Mouse (Mus musculus) intestine, embryonic 15.5 days (tissue): ENCODE results near the gene Cul4a. TPM values are rescaled to one million over a fixed set of nuclear protein-coding genes. Genes with fewer than 3 reads are reported as not detected.
"Not testable (repeated sequence)": the region's sequence is repeated elsewhere in the genome, so short reads cannot be mapped to it uniquely, and the experiment has no call there.

ENCODE experiments used
- ATAC-seq: fragments of 200-750 bp; cut with Nextera tagmentation; 2 replicates; pipeline ENCODE4 v1.8.0; 2017; ENCODE audit warnings: moderate TSS enrichment, moderate library complexity
- H3K27ac ChIP-seq: fragments of 300-500 bp; sonication (generic); 2 replicates; pipeline ENCODE4 v1.5.1; 2015; ENCODE audit warnings: mild to moderate bottlenecking, inconsistent platforms
- H3K27me3 ChIP-seq: fragments of 300-500 bp; sonication (generic); replicated peaks from 2 replicates; pipeline ENCODE4 v1.6.1; 2015; ENCODE audit warnings: inconsistent platforms
- H3K36me3 ChIP-seq: fragments of 300-500 bp; sonication (generic); 2 replicates; pipeline ENCODE4 v1.6.1; 2015; ENCODE audit warnings: inconsistent platforms
- H3K4me1 ChIP-seq: fragments of 300-500 bp; sonication (generic); replicated peaks from 2 replicates; pipeline ENCODE4 v1.6.1; 2015; ENCODE audit warnings: inconsistent platforms
- H3K4me2 ChIP-seq: fragments of 300-500 bp; sonication (generic); replicated peaks from 2 replicates; pipeline ENCODE4 v1.6.1; 2015; ENCODE audit warnings: mild to moderate bottlenecking, inconsistent platforms
- H3K4me3 ChIP-seq: fragments of 300-500 bp; sonication (generic); replicated peaks from 2 replicates; pipeline ENCODE4 v1.5.1; 2015; ENCODE audit warnings: inconsistent platforms
- H3K9ac ChIP-seq: fragments of 300-500 bp; sonication (generic); 2 replicates; pipeline ENCODE4 v1.6.1; 2015; ENCODE audit warnings: inconsistent platforms
- H3K9me3 ChIP-seq: fragments of 300-500 bp; sonication (generic); 2 replicates; pipeline ENCODE4 v1.6.1; 2016; ENCODE audit warnings: inconsistent platforms
- WGBS: fragments of 180-500 bp; shearing (Covaris S2); methylation state at CpG from one replicate; pipeline ENCODE4 v1.1.7; 2015; 5-methylcytosine and 5-hydroxymethylcytosine counted together
- polyA plus RNA-seq: library from polyadenylated mRNA; unstranded; fragments of >200 nt; fragmentation: Nextera tagmentation; extraction: Ambion mirVana; gene quantifications from 2 replicates; pipeline ENCODE4 v1.2.1, GENCODE M21; 2015

Gene Cul4a
- 84.4 and 91.5 TPM in 2 replicates for polyA plus RNA-seq

DNA sequence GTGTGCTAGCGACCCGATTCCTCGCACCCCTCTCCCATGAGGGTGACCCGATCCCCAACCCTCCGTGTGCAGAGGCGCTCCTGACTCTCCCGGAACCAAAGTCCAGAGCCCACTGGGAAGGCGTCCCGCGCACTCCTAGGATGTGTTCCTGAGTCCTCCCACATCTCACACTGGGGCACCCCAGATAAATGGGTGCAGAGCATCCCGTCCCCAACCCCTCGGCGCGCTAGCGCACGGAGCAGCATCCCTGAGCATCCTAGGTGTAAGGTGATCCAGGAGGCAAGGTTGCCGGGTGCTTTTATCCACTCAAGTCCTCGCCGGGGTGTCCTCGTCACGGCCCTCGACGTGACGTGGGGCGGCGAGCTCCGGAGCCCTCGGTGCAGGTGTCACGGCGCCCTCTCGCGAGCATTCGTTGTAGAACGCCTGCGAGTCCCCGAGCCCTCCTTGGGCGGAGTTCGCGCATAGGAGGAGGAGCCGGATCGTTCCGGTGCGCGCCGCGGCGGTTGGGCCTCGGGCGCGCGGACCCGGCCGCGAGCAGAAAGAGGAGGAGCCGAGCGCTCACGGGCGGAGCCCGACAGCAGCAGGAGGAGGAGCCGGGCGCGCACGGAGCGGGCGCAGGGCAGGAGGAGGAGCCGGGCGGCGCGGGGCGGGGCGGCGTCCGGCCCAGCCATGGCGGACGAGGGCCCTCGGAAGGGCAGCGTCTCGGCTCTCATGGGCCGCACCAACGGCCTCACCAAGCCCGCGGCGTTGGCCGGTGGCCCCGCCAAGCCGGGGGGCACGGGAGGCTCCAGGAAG lies at the start of gene Cul4a, which contains the start of gene Pcid2:
TSS of gene Cul4a (plus strand) at position 535 of the 795 bp plus-strand sequence.
TSS of gene Pcid2 (minus strand) at position 373 of the 795 bp plus-strand sequence.
- ATAC-seq, result peak; percentile 97
- Histone ChIP-seq H3K4me3 (peak within 1 kb of the TSS; percentile 81), H3K4me2 (peak within 1 kb of the TSS; percentile 84), H3K27me3 (no peaks in the 10 kb centered on the region), H3K9ac (peak within 1 kb of the TSS; percentile 89), H3K9me3 (no peaks in the 10 kb centered on the region), H3K27ac (peak within 1 kb of the TSS; percentile 95), H3K4me1 (peaks cover 18% of the 10 kb centered on the region), H3K36me3 (no peaks in the 10 kb centered on the region)
- under 1% methylated on average over 80 of the region's 87 CpGs for WGBS

- Histone ChIP-seq H3K27me3 (no peaks in the 10 kb centered on the region), H3K27ac (no peak overlapping the region), H3K9ac (no peak overlapping the region), H3K4me1 (no peaks in the 10 kb centered on the region), H3K4me3 (no peak overlapping the region), H3K9me3 (no peaks in the 10 kb centered on the region), H3K36me3 (no peaks in the 10 kb centered on the region), H3K4me2 (no peak overlapping the region)
- WGBS, result 75% methylated on average over 4 of the region's 4 CpGs
- ATAC-seq, result no peak
These were observed 48.1 kb upstream of the Cul4a start for GRCm38 (mm10) chr8:13057351-13057750.

- Histone ChIP-seq H3K4me2 (peak within 1 kb of the TSS; percentile 23; the same call in 1 of the 2 replicates), H3K27ac (peak within 1 kb of the TSS; percentile 69; the same call in 1 of the 2 replicates)
- WGBS, result 62% methylated on average over 17 of the region's 17 CpGs
These were observed 44.8 kb upstream of the Cul4a start, which contains the start of gene Proz for GRCm38 (mm10) chr8:13060441-13061150. Gene Proz, plus strand, starts transcription at chr8:13060914.

GRCm38 (mm10) chr8:13063112-13063511 lies 42.3 kb upstream of the Cul4a start:
- no peak overlapping the region for H3K9ac ChIP-seq
- WGBS, result 55% methylated on average over 16 of the region's 16 CpGs
- no peaks in the 10 kb centered on the region for H3K4me1 ChIP-seq
- H3K27me3 ChIP-seq, result no peaks in the 10 kb centered on the region
- ATAC-seq, result 0 out of 2 replicates have a peak, but pooled peaks have one; percentile 30
- no peaks in the 10 kb centered on the region for H3K36me3 ChIP-seq
- H3K27ac ChIP-seq, result no peak overlapping the region
- H3K4me2 ChIP-seq, result no peak overlapping the region
- H3K9me3 ChIP-seq, result no peaks in the 10 kb centered on the region
- H3K4me3 ChIP-seq, result no peak overlapping the region

More at GRCm38 (mm10) chr8:13060441-13061150, 44.8 kb upstream of the Cul4a start, which contains the start of gene Proz:
- Histone ChIP-seq H3K36me3 (no peaks in the 10 kb centered on the region), H3K9ac (no peak within 1 kb of the TSS), H3K4me1 (no peaks in the 10 kb centered on the region), H3K27me3 (no peaks in the 10 kb centered on the region), H3K9me3 (no peaks in the 10 kb centered on the region), H3K4me3 (no peak within 1 kb of the TSS)
- ATAC-seq, result peak; percentile 92

DNA sequence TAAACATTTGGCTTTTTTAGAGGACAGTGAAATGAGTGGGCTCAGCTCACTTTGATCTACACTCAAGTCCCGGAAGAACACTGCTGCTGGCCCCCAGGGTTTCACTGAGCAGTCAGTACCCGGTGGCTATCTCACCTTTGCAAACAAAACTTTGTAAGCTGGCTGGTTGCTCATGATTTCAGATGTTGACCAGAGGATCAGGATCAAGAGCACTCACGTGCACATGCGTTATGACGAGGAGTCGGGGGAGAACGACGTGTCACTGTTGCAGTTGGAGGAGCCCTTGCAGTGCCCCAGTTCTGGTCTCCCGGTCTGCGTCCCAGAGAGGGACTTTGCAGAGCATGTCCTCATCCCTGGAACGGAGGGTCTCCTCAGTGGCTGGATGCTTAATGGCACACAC lies 32.2 kb upstream of the Cul4a start:
- Histone ChIP-seq H3K27ac (no peak overlapping the region), H3K4me3 (no peak overlapping the region), H3K4me1 (no peaks in the 10 kb centered on the region), H3K9ac (no peak overlapping the region), H3K4me2 (no peak overlapping the region), H3K27me3 (no peaks in the 10 kb centered on the region), H3K36me3 (peaks cover 24% of the 10 kb centered on the region), H3K9me3 (no peaks in the 10 kb centered on the region)
- ATAC-seq, result no peak
- 79% methylated on average over 11 of the region's 11 CpGs for WGBS

DNA sequence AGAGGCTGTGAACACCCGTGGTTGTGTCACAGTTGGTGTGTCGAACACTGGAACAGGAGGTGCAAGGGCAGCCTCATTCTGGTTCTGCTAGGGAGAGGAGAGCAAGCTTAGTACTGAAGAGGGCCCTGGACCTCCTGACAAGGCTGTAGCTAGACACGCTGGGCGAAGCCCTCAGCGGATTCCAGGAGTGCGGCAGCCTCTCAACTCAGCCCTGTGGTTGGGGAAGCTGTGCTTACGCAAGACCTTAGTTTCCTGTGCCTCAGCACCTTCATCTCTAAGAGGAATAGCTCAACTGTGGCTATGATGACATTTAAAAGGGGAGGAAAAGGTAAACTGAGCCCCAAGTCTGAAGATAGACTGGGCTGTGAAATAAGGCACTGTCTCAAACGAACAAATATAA lies 30.4 kb upstream of the Cul4a start:
- Histone ChIP-seq H3K4me2 (no peak overlapping the region), H3K4me3 (no peak overlapping the region), H3K4me1 (no peaks in the 10 kb centered on the region), H3K9me3 (no peaks in the 10 kb centered on the region), H3K36me3 (peaks cover 38% of the 10 kb centered on the region), H3K9ac (no peak overlapping the region), H3K27me3 (no peaks in the 10 kb centered on the region), H3K27ac (no peak overlapping the region)
- no peak for ATAC-seq
- WGBS, result 95% methylated on average over 8 of the region's 8 CpGs

- not testable (repeated sequence) for H3K9ac ChIP-seq, H3K27ac ChIP-seq, H3K27me3 ChIP-seq, H3K4me1 ChIP-seq, H3K9me3 ChIP-seq, ATAC-seq, H3K4me3 ChIP-seq, H3K4me2 ChIP-seq
- 89% methylated on average over 1 of the region's 1 CpGs for WGBS
- H3K36me3 ChIP-seq, result peaks cover 43% of the 10 kb centered on the region
These were observed 29.8 kb upstream of the Cul4a start for GRCm38 (mm10) chr8:13075579-13075978.

DNA sequence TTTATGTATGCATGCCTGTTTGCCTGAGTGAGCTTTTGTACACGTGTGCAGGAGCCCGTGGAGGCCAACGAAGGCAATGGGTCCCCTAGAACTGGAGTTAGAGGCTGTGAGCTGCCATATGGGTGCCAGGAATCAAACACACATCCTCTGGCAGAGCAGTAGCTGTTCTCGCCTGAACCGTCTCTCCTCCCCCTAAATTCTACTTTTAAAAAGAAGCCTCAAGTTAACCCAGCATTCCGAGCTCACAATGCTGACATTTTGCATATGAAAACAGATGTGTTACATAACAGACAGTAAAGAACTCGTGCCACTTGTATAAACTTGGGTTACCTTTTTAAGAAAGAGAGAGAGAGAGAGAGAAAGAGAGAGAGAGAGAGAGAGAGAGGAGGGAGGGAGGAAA lies 27.9 kb upstream of the Cul4a start:
- no peaks in the 10 kb centered on the region for H3K9me3 ChIP-seq
- no peak for ATAC-seq
- no peaks in the 10 kb centered on the region for H3K4me1 ChIP-seq
- H3K36me3 ChIP-seq, result peaks cover 56% of the 10 kb centered on the region
- no peak overlapping the region for H3K27ac ChIP-seq
- H3K4me3 ChIP-seq, result no peak overlapping the region
- no peak overlapping the region for H3K9ac ChIP-seq
- no peaks in the 10 kb centered on the region for H3K27me3 ChIP-seq
- 88% methylated on average over 7 of the region's 7 CpGs for WGBS
- no peak overlapping the region for H3K4me2 ChIP-seq

GRCm38 (mm10) chr8:13104691-13105086 lies 732 bp upstream of the Cul4a start:
- peak; percentile 81 for ATAC-seq
- H3K4me3 ChIP-seq, result peak overlapping the region; percentile 81
- no peaks in the 10 kb centered on the region for H3K36me3 ChIP-seq
- peaks cover 18% of the 10 kb centered on the region for H3K4me1 ChIP-seq
- no peaks in the 10 kb centered on the region for H3K9me3 ChIP-seq
- H3K4me2 ChIP-seq, result peak overlapping the region; percentile 84
- WGBS, result under 1% methylated on average over 45 of the region's 45 CpGs
- peak overlapping the region; percentile 83 for H3K9ac ChIP-seq
- no peaks in the 10 kb centered on the region for H3K27me3 ChIP-seq
- H3K27ac ChIP-seq, result peak overlapping the region; percentile 95

GRCm38 (mm10) chr8:13105908-13106551 lies 609 bp downstream of the Cul4a start:
- H3K27ac ChIP-seq, result peak overlapping the region; percentile 83
- no peaks in the 10 kb centered on the region for H3K36me3 ChIP-seq
- ATAC-seq, result peak; percentile 70
- peak overlapping the region; percentile 89 for H3K9ac ChIP-seq
- peak overlapping the region; percentile 84 for H3K4me2 ChIP-seq
- H3K27me3 ChIP-seq, result no peaks in the 10 kb centered on the region
- peaks cover 18% of the 10 kb centered on the region for H3K4me1 ChIP-seq
- peak overlapping the region; percentile 81 for H3K4me3 ChIP-seq
- no peaks in the 10 kb centered on the region for H3K9me3 ChIP-seq
- WGBS, result under 1% methylated on average over 63 of the region's 63 CpGs

DNA sequence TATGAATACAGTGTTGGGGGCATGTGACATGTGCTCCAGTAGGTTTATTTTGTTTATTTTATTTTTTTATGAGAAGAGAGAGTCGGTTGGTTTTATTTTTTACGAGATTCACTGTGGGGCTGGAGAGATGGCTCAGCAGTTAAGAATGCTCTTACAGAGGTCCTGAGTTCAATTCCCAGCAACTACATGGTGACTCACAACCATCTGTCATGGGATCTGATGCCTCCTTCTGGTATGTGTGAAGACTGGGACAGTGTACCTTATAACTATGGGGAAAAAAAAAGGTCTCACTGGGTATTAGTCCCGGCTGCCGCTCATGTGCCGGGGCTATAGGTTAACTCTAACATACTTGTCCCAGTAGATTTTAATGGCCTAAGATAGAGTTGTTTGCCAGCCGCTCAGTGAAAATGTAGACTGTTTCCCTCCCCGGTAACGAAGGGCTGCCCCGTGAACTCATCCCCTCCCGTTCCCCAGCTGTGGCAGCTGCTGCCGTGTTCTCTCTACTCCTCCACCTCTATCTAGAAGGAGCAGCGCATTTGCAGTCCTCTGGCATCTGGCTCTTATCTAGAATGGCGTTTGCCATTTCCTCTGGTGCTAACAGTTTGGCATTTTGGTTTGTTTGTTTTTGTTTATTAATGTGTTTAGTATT lies 2.7 kb downstream of the Cul4a start:
- WGBS, result 76% methylated on average over 13 of the region's 13 CpGs

More for the DNA sequence above, 2.7 kb downstream of the Cul4a start:
- no peaks in the 10 kb centered on the region for H3K36me3 ChIP-seq
- no peaks in the 10 kb centered on the region for H3K27me3 ChIP-seq
- H3K9ac ChIP-seq, result no peak overlapping the region
- no peak overlapping the region for H3K27ac ChIP-seq
- H3K4me3 ChIP-seq, result no peak overlapping the region
- no peaks in the 10 kb centered on the region for H3K9me3 ChIP-seq
- peaks cover 18% of the 10 kb centered on the region for H3K4me1 ChIP-seq
- H3K4me2 ChIP-seq, result no peak overlapping the region
- ATAC-seq, result no peak
